Mouse (Mus musculus): Measurements from ENCODE around the gene Marf1. TPM values are rescaled to one million over a fixed set of nuclear protein-coding genes. Genes with fewer than 3 reads are reported as not detected.
"Not testable (repeated sequence)": the region's sequence is repeated elsewhere in the genome, so short reads cannot be mapped to it uniquely, and the experiment has no call there.

Gene Marf1
- total RNA-seq, 2 experiments from 2014 or later, result 64.9 to 66.4 TPM

DNA sequence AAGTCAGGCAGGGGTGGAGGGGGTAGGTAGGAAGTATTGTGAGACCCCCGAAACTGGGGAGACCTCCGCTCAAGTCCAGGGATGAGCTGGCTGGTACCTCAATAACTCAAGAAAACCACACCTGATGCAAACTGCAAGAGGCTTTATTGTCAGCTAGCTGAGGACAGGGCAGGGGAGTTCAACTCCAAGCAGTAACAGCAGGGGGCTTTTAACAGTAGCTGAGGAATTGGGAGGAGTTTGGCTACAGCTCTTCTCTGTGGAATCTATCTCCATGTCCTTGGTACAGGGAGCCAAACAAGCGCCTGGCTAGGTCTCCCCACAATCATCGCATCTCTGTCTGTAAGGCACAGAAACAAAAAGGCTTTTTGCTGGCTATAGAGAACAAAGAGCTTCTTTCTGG, 96.6 kb downstream of the Marf1 start:
- not testable (repeated sequence) for DNase-seq

GRCm38 (mm10) chr16:14059869-14060268, 103.3 kb downstream of the Marf1 start:
- DNase-seq, result no peak

Small RNA genes lying within 50 kb of the gene (microRNA-seq; reads per million reads assigned to microRNA genes)
- gene Gm27671 (not detected), gene Mir484 (1,772 reads per million, percentile 82 among the genes with 10 or more reads in this experiment)

Other genes starting within 250 kb of the Marf1 start
- 1 to 10 TPM; 1.7 to 4.2 TPM for gene 2900011O08Rik, start 176.7 kb downstream of the Marf1 start, total RNA-seq (2021)
- gene Ifitm7, start 176.5 kb downstream of the Marf1 start, total RNA-seq (2021), result under 1 TPM in 1 of 2 experiments, not detected in 1; 0.30 TPM
- 10 to 100 TPM; 35.9 to 39.0 TPM for gene Nde1, start 76 bp downstream of the Marf1 start, total RNA-seq (2021)
- gene Myh11, start 128.0 kb upstream of the Marf1 start, total RNA-seq (2021), result 10 to 100 TPM; 12.0 to 19.6 TPM
- gene Fopnl, start 154.1 kb upstream of the Marf1 start, total RNA-seq (2021), result 10 to 100 TPM; 41.3 to 58.3 TPM
- gene Abcc1, start 198.2 kb upstream of the Marf1 start, total RNA-seq (2021), result 10 to 100 TPM; 16.8 to 27.0 TPM

Data from adrenal gland, postnatal 10 days (tissue).